18 mouse cellular contexts compared by ENCODE assay signal in genomic region chr10:3785362-3785761, GRCm38 (mm10). TPM values are rescaled to one million over a fixed set of nuclear protein-coding genes. Genes with fewer than 3 reads are reported as not detected.
DNase-seq lines count a peak whose midpoint lies in the region; ATAC-seq and TF ChIP-seq lines count a peak whose summit lies in the region.
"Had no signal": no experiment of that assay in that cellular context is flagged by ENCODE, and none has a peak within 500 bp of the region (broad histone marks: within the 10 kb centered on the region; RNA-seq: fewer than 3 reads in every experiment).

No protein-coding gene starts in this region.

- no peak overlapping the region for H3K4me2 ChIP-seq in kidney, postnatal 0 days (ENCODE audit: low read length)
- H3K4me2 ChIP-seq: forebrain, embryonic 13.5 days; hindbrain, embryonic 14.5 days; midbrain, embryonic 11.5 days had no signal

- no peak for TF ChIP-seq CTCF in gastrocnemius, adult 2 months (IDR thresholded peaks at IDR 0.05)
- no peak for TF ChIP-seq CTCF in kidney, postnatal 0 days (IDR thresholded peaks at IDR 0.05; ENCODE audit: low read depth)

- DNase-seq in gastrocnemius, adult 2 months = peak; percentile 36
- no peak for DNase-seq in gastrocnemius, postnatal 25 days
- peak; percentile 40 for DNase-seq in kidney, postnatal 0 days (ENCODE audit: low spot score)
- DNase-seq in kidney, adult 8-10 months = no peak
- DNase-seq in lung, postnatal 36 days = peak; percentile 15
- DNase-seq in lung, postnatal 25 days (ENCODE audit: low spot score) = no peak
- no peak for DNase-seq in spleen, postnatal 14 days (ENCODE audit: low spot score in 2 of 2)
- no peak for DNase-seq in frontal cortex, postnatal 25 days (ENCODE audit: low spot score in 2 of 2)
- DNase-seq: cerebellum, adult 2 months; cerebellum, postnatal 36 days; liver; right cerebral cortex, postnatal 25 days had no signal

- no peaks in the 10 kb centered on the region for H3K36me3 ChIP-seq in kidney, postnatal 0 days (ENCODE audit: insufficient read depth, low read length)

- no peaks in the 10 kb centered on the region for H3K27me3 ChIP-seq in kidney, postnatal 0 days (ENCODE audit: insufficient read depth, low read length)
- H3K27me3 ChIP-seq: forebrain, embryonic 13.5 days had no signal

- H3K4me3 ChIP-seq in gastrocnemius, adult 2 months = no peak overlapping the region
- no peak overlapping the region for H3K4me3 ChIP-seq in kidney, postnatal 0 days (replicated peaks; ENCODE audit: low read depth, low read length)
- H3K4me3 ChIP-seq: erythroblast, embryonic 14.5 days; forebrain, embryonic 13.5 days had no signal

- H3K27ac ChIP-seq in gastrocnemius, adult 2 months = peak overlapping the region; percentile 20
- no peak overlapping the region for H3K27ac ChIP-seq in kidney, postnatal 0 days
- H3K27ac ChIP-seq: forebrain, embryonic 13.5 days; hindbrain, embryonic 14.5 days; macrophage; stomach, postnatal 0 days had no signal

- WGBS in kidney, postnatal 0 days = 84% methylated on average over 4 of the region's 4 CpGs

- H3K9ac ChIP-seq in kidney, postnatal 0 days (ENCODE audit: low read depth, low read length) = no peak overlapping the region
- H3K9ac ChIP-seq: forebrain, embryonic 13.5 days; hindbrain, embryonic 14.5 days had no signal

- intact Hi-C loops in gastrocnemius, adult 2 months (cut with DNase I) = no loop called here

- ATAC-seq in kidney, postnatal 0 days (replicated peaks; ENCODE audit: low FRiP score, low read depth) = no peak
- ATAC-seq: forebrain, embryonic 13.5 days had no signal

- H3K4me1 ChIP-seq in kidney, postnatal 0 days (replicated peaks; ENCODE audit: insufficient read depth, low read length) = no peaks in the 10 kb centered on the region
- H3K4me1 ChIP-seq: forebrain, embryonic 13.5 days had no signal

- H3K9me3 ChIP-seq in kidney, postnatal 0 days (replicated peaks; ENCODE audit: low read length) = no peaks in the 10 kb centered on the region
- H3K9me3 ChIP-seq: forebrain, embryonic 13.5 days had no signal

RNA-seq across cellular contexts. Expression of gene Plekhg1, which starts 45.2 kb away (rescaled TPM):
- total RNA-seq in gastrocnemius, adult 2 months (2021) = 1 to 10 TPM; 2.7 to 4.9 TPM
- 1 to 10 TPM; 3.4 to 3.8 TPM for total RNA-seq in gastrocnemius, postnatal 25 days (2021)
- 7.9 and 8.9 TPM in 2 replicates for polyA plus RNA-seq in kidney, postnatal 0 days (2015; fragmentation: Nextera tagmentation; extraction: Ambion mirVana)
- polyA plus RNA-seq: erythroblast, embryonic 14.5 days had no signal

Comparison
In these comparisons a context has a peak if more than half of its experiments do, and no peak if none do; other contexts are left out.
1. DNase-seq: peak in gastrocnemius, adult 2 months (single experiment), kidney, postnatal 0 days (single experiment) and lung, postnatal 36 days (single experiment); none in gastrocnemius, postnatal 25 days (single experiment), kidney, adult 8-10 months (0 of 2), lung, postnatal 25 days (single experiment), spleen, postnatal 14 days (0 of 2) and frontal cortex, postnatal 25 days (0 of 2).